ENCODE assay signal across 18 mouse cellular contexts in the genomic region with DNA sequence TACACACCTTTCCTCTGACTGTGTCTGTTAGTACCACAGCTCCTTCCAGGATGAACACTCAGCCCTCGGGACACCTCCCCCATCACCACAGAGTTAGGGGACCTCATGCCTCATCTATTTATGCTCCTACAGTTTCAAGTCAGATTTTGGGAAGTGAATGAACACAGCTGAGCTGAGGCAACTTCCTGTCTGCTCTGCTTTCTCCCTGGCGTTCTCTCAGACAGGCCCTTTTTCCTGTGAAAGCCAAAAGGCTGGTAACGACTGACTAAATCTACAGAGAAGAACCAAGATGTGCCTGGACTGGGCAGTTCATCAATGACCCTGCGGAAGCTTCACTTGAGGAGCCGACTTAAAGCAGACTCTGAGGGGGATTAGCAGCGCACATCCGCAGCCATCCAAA. TPM values are rescaled to one million over a fixed set of nuclear protein-coding genes. Genes with fewer than 3 reads are reported as not detected.
DNase-seq lines count a peak whose midpoint lies in the region; ATAC-seq and TF ChIP-seq lines count a peak whose summit lies in the region.
"Had no signal": no experiment of that assay in that cellular context is flagged by ENCODE, and none has a peak within 500 bp of the region (broad histone marks: within the 10 kb centered on the region; RNA-seq: fewer than 3 reads in every experiment).

No protein-coding gene starts in this region.

- DNase-seq in heart, postnatal 25 days (ENCODE audit: low spot score) = no peak
- DNase-seq in liver, adult 2 months (ENCODE audit: extremely low read depth, low read depth, low spot score) = peak; percentile 36
- no peak for DNase-seq in liver
- DNase-seq in adrenal gland, postnatal 10 days = no peak
- no peak for DNase-seq in layer of hippocampus, adult 18-20 months (ENCODE audit: low spot score in 2 of 2)
- DNase-seq: B cell, adult 2 months; cerebellum, adult 2 months; kidney, postnatal 14 days had no signal

- TF ChIP-seq CTCF in liver, adult 2 months (IDR thresholded peaks at IDR 0.05; ENCODE audit: low read depth, low read length) = no peak
- no peak for TF ChIP-seq CTCF in cortical plate, adult 2 months (IDR thresholded peaks at IDR 0.05; ENCODE audit: extremely low read depth, insufficient read depth, low read length)

- H3K9ac ChIP-seq in heart, embryonic 12.5 days = no peak overlapping the region
- H3K9ac ChIP-seq in liver, adult 2 months (ENCODE audit: low read depth, low read length) = no peak overlapping the region
- H3K9ac ChIP-seq: hindbrain, embryonic 13.5 days; limb, embryonic 15.5 days; midbrain, embryonic 12.5 days had no signal

- H3K4me2 ChIP-seq in heart, embryonic 12.5 days = no peak overlapping the region
- H3K4me2 ChIP-seq: hindbrain, embryonic 13.5 days; limb, embryonic 15.5 days; midbrain, embryonic 12.5 days had no signal

- H3K79me2 ChIP-seq in liver, adult 2 months (ENCODE audit: control insufficient read depth, insufficient read depth, low read length) = no peaks in the 10 kb centered on the region

- TF ChIP-seq POLR2A in liver, adult 2 months (IDR thresholded peaks at IDR 0.05; ENCODE audit: extremely low read depth, insufficient read depth, low read length) = no peak
- TF ChIP-seq POLR2A in cortical plate, adult 2 months (IDR thresholded peaks at IDR 0.05; ENCODE audit: extremely low read depth, insufficient read depth, low read length) = no peak

- H3K4me1 ChIP-seq in heart, embryonic 12.5 days (replicated peaks) = no peaks in the 10 kb centered on the region; the same call in 1 of the 2 replicates
- H3K4me1 ChIP-seq in liver, adult 2 months (ENCODE audit: control insufficient read depth, insufficient read depth, low read length) = peaks cover 2% of the 10 kb centered on the region; the same call in 1 of the 2 replicates
- no peaks in the 10 kb centered on the region for H3K4me1 ChIP-seq in cortical plate, adult 2 months (ENCODE audit: control insufficient read depth, insufficient read depth, low read length)
- H3K4me1 ChIP-seq: hindbrain, embryonic 13.5 days; limb, embryonic 15.5 days; midbrain, embryonic 12.5 days had no signal

- H3K4me3 ChIP-seq in heart, embryonic 12.5 days = no peak overlapping the region
- no peak overlapping the region for H3K4me3 ChIP-seq in liver, adult 2 months (ENCODE audit: insufficient read depth, low read depth, low read length)
- no peak overlapping the region for H3K4me3 ChIP-seq in cortical plate, adult 2 months (ENCODE audit: insufficient read depth, low read length)
- H3K4me3 ChIP-seq: hindbrain, embryonic 13.5 days; left cerebral cortex, adult 2 months; limb, embryonic 15.5 days; midbrain, embryonic 12.5 days had no signal

- H3K36me3 ChIP-seq in heart, embryonic 12.5 days = no peaks in the 10 kb centered on the region
- H3K36me3 ChIP-seq in liver, adult 2 months (ENCODE audit: control insufficient read depth, insufficient read depth, low read length) = no peaks in the 10 kb centered on the region
- H3K36me3 ChIP-seq: G1E; hindbrain, embryonic 13.5 days; limb, embryonic 15.5 days; midbrain, embryonic 12.5 days had no signal

- 0 out of 2 replicates have a peak overlapping the region, but pooled peaks have one; percentile 24 for H3K27ac ChIP-seq in heart, embryonic 12.5 days (ENCODE audit: poor library complexity, severe bottlenecking)
- H3K27ac ChIP-seq in liver, adult 2 months (replicated peaks; ENCODE audit: insufficient read depth, low read depth, low read length) = 0 out of 2 replicates have a peak overlapping the region, but pooled peaks have one; percentile 15
- H3K27ac ChIP-seq in cortical plate, adult 2 months (ENCODE audit: insufficient read depth, low read length) = 0 out of 2 replicates have a peak overlapping the region, but pooled peaks have one; percentile 5
- H3K27ac ChIP-seq: hindbrain, embryonic 13.5 days; left cerebral cortex, adult 2 months; limb, embryonic 15.5 days; midbrain, embryonic 12.5 days; stomach, postnatal 0 days had no signal

- H3K9me3 ChIP-seq in heart, embryonic 12.5 days (replicated peaks) = no peaks in the 10 kb centered on the region
- H3K9me3 ChIP-seq: G1E; hindbrain, embryonic 13.5 days; limb, embryonic 15.5 days; midbrain, embryonic 12.5 days had no signal

- H3K27me3 ChIP-seq in heart, embryonic 12.5 days (replicated peaks) = no peaks in the 10 kb centered on the region
- no peaks in the 10 kb centered on the region for H3K27me3 ChIP-seq in liver, adult 2 months (ENCODE audit: control insufficient read depth, insufficient read depth, low read length)
- H3K27me3 ChIP-seq: hindbrain, embryonic 13.5 days; limb, embryonic 15.5 days; midbrain, embryonic 12.5 days had no signal

- ATAC-seq in heart, embryonic 12.5 days (ENCODE audit: insufficient number of reproducible peaks, low FRiP score) = no peak
- ATAC-seq in monocyte, adult 5-6 weeks (replicated peaks; ENCODE audit: insufficient number of reproducible peaks, low FRiP score, low TSS enrichment, poor library complexity, severe bottlenecking) = 0 out of 2 replicates have a peak, but pooled peaks have one; percentile 11

- 73% methylated on average over 7 of the region's 7 CpGs for WGBS in heart, embryonic 12.5 days
- WGBS in liver, adult 2 months = 70% methylated on average over 7 of the region's 7 CpGs

- intact Hi-C loops in heart, postnatal 25 days (cut with DNase I) = no loop called here

RNA-seq across cellular contexts. Expression of a gene that starts 5.8 kb away (rescaled TPM):
- 2.3 and 2.5 TPM in 2 replicates for polyA plus RNA-seq in heart, embryonic 12.5 days (2016; fragmentation: Nextera tagmentation; extraction: Ambion mirVana)
- 1 to 10 TPM; 1.7 to 1.9 TPM for total RNA-seq in heart, postnatal 25 days (2021)
- total RNA-seq in liver, adult 2 months (2014; rRNA removed) = 3.2 TPM in 2 replicates
- polyA plus RNA-seq in liver, adult 2 months (2012; rRNA removed) = 2.3 and 2.4 TPM in 2 replicates
- polyA plus RNA-seq in cortical plate, adult 2 months (2012; rRNA removed) = 1.1 and 1.3 TPM in 2 replicates
- total RNA-seq in monocyte, adult 5-6 weeks (2017) = 231 to 298 TPM (median 257 TPM) in 3 replicates
- total RNA-seq in adrenal gland, postnatal 10 days (2021) = 1 to 10 TPM; 1.6 to 2.8 TPM
- 1 to 10 TPM in 1 of 2 experiments, under 1 TPM in 1; 0.56 to 1.3 TPM for total RNA-seq in layer of hippocampus, adult 18-20 months (2021)

RNA-seq across cellular contexts. Expression of a gene that starts 27.7 kb away (rescaled TPM):
- 0.26 and 0.57 TPM in 2 replicates for polyA plus RNA-seq in heart, embryonic 12.5 days (2016; fragmentation: Nextera tagmentation; extraction: Ambion mirVana)
- under 1 TPM; 0.61 to 0.83 TPM for total RNA-seq in heart, postnatal 25 days (2021)
- total RNA-seq in liver, adult 2 months (2014; rRNA removed) = 3.2 and 6.1 TPM in 2 replicates
- 2.7 and 5.1 TPM in 2 replicates for polyA plus RNA-seq in liver, adult 2 months (2012; rRNA removed)
- polyA plus RNA-seq in cortical plate, adult 2 months (2012; rRNA removed) = 0.08 TPM in 1 of 2 replicates, not detected in the other
- 98.4 to 185 TPM (median 149 TPM) in 3 replicates for total RNA-seq in monocyte, adult 5-6 weeks (2017)
- total RNA-seq in adrenal gland, postnatal 10 days (2021) = 1 to 10 TPM; 1.5 to 2.1 TPM
- not detected for total RNA-seq in layer of hippocampus, adult 18-20 months (2021)
- total RNA-seq: left cerebral cortex, adult 2 months had no signal
- polyA plus RNA-seq: brain, embryonic 14.5 days; cerebellum, adult 2 months; G1E; hindbrain, embryonic 13.5 days; midbrain, embryonic 12.5 days had no signal

RNA-seq across cellular contexts. Expression of a gene that starts 41.4 kb away (rescaled TPM):
- 1.9 and 2.7 TPM in 2 replicates for polyA plus RNA-seq in heart, embryonic 12.5 days (2016; fragmentation: Nextera tagmentation; extraction: Ambion mirVana)
- total RNA-seq in heart, postnatal 25 days (2021) = under 1 TPM in 1 of 2 experiments, not detected in 1; 0.81 TPM
- total RNA-seq in liver, adult 2 months (2014; rRNA removed) = 2.1 and 3.7 TPM in 2 replicates
- 2.2 and 4.4 TPM in 2 replicates for polyA plus RNA-seq in liver, adult 2 months (2012; rRNA removed)
- 0.42 and 0.44 TPM in 2 replicates for polyA plus RNA-seq in cortical plate, adult 2 months (2012; rRNA removed)
- 111 to 176 TPM (median 151 TPM) in 3 replicates for total RNA-seq in monocyte, adult 5-6 weeks (2017)
- total RNA-seq in adrenal gland, postnatal 10 days (2021) = 1 to 10 TPM; 2.0 to 2.2 TPM
- not detected for total RNA-seq in layer of hippocampus, adult 18-20 months (2021)
- total RNA-seq: left cerebral cortex, adult 2 months had no signal
- polyA plus RNA-seq: hindbrain, embryonic 13.5 days; midbrain, embryonic 12.5 days had no signal

RNA-seq across cellular contexts. Expression of a gene that starts 42.6 kb away (rescaled TPM):
- polyA plus RNA-seq in heart, embryonic 12.5 days (2016; fragmentation: Nextera tagmentation; extraction: Ambion mirVana) = 10.9 and 11.4 TPM in 2 replicates
- total RNA-seq in heart, postnatal 25 days (2021) = under 1 TPM; 0.57 to 0.89 TPM
- total RNA-seq in liver, adult 2 months (2014; rRNA removed) = 3.3 and 4.2 TPM in 2 replicates
- polyA plus RNA-seq in liver, adult 2 months (2012; rRNA removed) = 1.7 and 1.9 TPM in 2 replicates
- 11.3 and 12.6 TPM in 2 replicates for polyA plus RNA-seq in cortical plate, adult 2 months (2012; rRNA removed)
- total RNA-seq in monocyte, adult 5-6 weeks (2017) = 5.5 to 18.4 TPM (median 12.3 TPM) in 3 replicates
- 1 to 10 TPM; 5.9 to 6.7 TPM for total RNA-seq in adrenal gland, postnatal 10 days (2021)
- total RNA-seq in layer of hippocampus, adult 18-20 months (2021) = 1 to 10 TPM; 6.1 TPM

RNA-seq across cellular contexts. Expression of a gene that starts 42.8 kb away (rescaled TPM):
- 8.8 and 11.0 TPM in 2 replicates for polyA plus RNA-seq in heart, embryonic 12.5 days (2016; fragmentation: Nextera tagmentation; extraction: Ambion mirVana)
- 10 to 100 TPM; 20.6 to 29.3 TPM for total RNA-seq in heart, postnatal 25 days (2021)
- total RNA-seq in liver, adult 2 months (2014; rRNA removed) = 13.7 and 15.9 TPM in 2 replicates
- 16.3 and 18.7 TPM in 2 replicates for polyA plus RNA-seq in liver, adult 2 months (2012; rRNA removed)
- polyA plus RNA-seq in cortical plate, adult 2 months (2012; rRNA removed) = 37.8 and 38.1 TPM in 2 replicates
- total RNA-seq in monocyte, adult 5-6 weeks (2017) = 20.7 to 27.6 TPM (median 21.5 TPM) in 3 replicates
- total RNA-seq in adrenal gland, postnatal 10 days (2021) = 10 to 100 TPM; 43.5 to 47.9 TPM
- total RNA-seq in layer of hippocampus, adult 18-20 months (2021) = 10 to 100 TPM; 52.1 to 53.6 TPM

Comparison
In these comparisons a context has a peak if more than half of its experiments do, and no peak if none do; other contexts are left out.
1. RNA of a gene that starts 5.8 kb away (total RNA-seq): 231 to 298 TPM in monocyte, adult 5-6 weeks; 3.2 TPM in liver, adult 2 months, 1.6 to 2.8 TPM in adrenal gland, postnatal 10 days, 1.7 to 1.9 TPM in heart, postnatal 25 days and 0.56 to 1.3 TPM in layer of hippocampus, adult 18-20 months; every median in the first group is over 10 times any median in the second.
2. RNA of a gene that starts 27.7 kb away (total RNA-seq): 98.4 to 185 TPM in monocyte, adult 5-6 weeks; 3.2 to 6.1 TPM in liver, adult 2 months, 1.5 to 2.1 TPM in adrenal gland, postnatal 10 days, 0.61 to 0.83 TPM in heart, postnatal 25 days and not detected in layer of hippocampus, adult 18-20 months; every median in the first group is over 10 times any median in the second.
3. RNA of a gene that starts 41.4 kb away (total RNA-seq): 111 to 176 TPM in monocyte, adult 5-6 weeks; 2.1 to 3.7 TPM in liver, adult 2 months, 2.0 to 2.2 TPM in adrenal gland, postnatal 10 days, 0.81 TPM in heart, postnatal 25 days and not detected in layer of hippocampus, adult 18-20 months; every median in the first group is over 10 times any median in the second.
4. Peak in every context shown above with its lines, with median percentiles within 50 percentile points of each other: H3K27ac ChIP-seq.